Mouse (Mus musculus) frontal cortex, adult 2 months (tissue): ENCODE data around the gene Cmip. TPM values are rescaled to one million over a fixed set of nuclear protein-coding genes. Genes with fewer than 3 reads are reported as not detected.
"Not testable (repeated sequence)": the region's sequence is repeated elsewhere in the genome, so short reads cannot be mapped to it uniquely, and the experiment has no call there.

Source experiments
- DNase-seq, 2 experiments: peaks; one replicate each; pipeline ENCODE4 v3.0.0; 2022; ENCODE audit warnings: low spot score in 1 of 2; ENCODE audit errors: extremely low spot score in 1 of 2
- polyA plus RNA-seq: library from polyadenylated mRNA; depleted of rRNA; stranded (reverse); fragments of >200 nt; gene quantifications from 2 replicates; pipeline ENCODE4 v1.2.3, GENCODE M21; 2012

Gene Cmip
- polyA plus RNA-seq, 1 experiment = 159 TPM

DNA sequence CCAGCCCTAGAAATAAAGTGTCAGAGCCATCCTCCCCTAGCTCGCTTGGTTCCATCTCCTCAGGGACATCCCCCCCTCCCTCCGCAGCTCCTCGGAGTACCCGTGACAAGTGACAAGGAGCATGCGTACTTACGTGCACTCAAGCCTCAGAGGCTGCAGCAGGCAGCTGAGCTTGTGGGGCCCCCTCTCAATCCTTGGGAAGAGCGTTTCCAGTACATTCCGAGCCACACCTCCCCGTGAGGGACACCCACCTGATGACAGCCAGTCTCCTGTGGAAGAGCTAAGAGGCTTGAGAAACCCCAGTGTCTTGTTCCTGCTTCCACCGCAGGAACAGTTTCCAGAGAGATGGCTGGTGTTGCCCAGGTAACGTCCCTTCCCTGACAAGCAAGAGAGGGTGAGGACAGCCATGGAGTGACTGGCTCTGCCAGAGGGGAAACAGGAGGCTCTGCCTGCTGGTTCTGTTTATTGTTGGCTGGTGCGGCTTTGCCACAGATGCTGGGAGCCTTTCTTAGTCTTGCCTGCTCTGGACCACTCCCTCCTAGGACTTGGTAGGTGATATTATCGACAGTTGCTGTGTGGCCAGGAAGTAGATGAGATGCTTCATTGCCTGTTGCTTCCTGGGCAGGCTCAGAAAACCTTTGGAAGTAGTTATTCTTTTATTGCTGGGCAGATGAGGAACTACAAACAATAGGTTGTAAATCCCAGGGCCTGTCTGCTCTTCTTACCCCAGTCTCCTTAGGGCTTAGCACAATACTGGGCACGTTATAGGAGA, 147.0 kb downstream of the Cmip start:
- DNase-seq = peak in 1 of 2 experiments; percentile 45

DNA sequence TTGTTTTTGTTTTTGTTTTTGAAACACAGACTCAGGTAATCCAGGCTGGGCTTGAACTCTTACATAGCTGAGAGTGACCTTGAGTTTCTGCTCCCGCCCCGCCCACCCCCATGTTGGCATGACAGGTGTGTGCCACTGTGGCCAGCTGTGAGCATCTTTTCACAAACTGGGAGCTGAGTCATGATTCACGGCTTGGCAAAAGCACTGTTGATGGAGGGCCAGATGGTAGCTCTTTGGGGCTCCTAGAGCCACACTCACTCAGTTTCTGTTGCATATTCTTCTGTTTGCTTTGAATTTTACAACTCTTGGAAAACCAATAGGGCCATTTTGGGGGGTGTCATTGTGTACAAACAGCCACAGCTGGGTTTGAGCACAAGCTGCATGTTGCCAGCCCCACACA, 149.2 kb downstream of the Cmip start:
- DNase-seq = peak in 1 of 2 experiments; percentile 65

DNA sequence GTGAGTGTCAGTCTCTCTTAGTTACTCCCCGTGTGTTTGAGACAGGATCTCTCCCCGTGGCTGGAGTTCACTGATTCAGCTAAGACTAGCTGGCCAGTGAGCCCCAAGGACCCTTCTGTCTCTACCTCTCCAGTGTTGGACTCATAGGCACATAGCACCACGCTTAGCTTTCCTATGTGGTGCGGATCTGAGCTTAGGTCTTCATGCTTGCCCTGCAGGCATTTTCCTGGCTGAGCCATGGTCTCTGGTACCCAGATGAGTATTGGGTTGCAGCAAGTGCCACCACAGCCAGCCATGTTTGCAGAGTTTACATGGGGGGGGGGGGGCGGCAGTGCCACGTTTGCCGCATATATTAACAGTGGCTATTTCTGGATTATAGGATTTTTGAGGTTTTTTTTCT, 151.8 kb downstream of the Cmip start:
- no peak for DNase-seq

DNA sequence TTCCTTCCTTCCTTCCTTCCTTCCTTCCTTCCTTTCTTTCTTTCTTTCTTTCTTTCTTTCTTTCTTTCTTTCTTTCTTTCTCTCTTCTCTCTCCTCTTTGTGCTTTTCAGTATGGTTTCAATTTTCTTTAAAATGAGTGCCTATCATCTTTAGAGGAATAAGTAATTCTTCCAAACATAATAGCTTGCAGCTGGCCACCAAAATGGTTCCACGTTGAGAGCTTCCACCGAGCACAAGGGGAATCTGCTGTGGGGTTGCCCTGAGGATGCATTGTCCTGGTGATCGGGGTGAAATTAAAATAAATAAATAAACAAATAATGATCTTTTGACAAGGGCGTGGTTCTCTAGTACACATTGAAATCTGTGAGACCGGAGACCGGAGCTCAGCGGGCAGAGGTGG, 152.2 kb downstream of the Cmip start:
- DNase-seq = no peak

DNA sequence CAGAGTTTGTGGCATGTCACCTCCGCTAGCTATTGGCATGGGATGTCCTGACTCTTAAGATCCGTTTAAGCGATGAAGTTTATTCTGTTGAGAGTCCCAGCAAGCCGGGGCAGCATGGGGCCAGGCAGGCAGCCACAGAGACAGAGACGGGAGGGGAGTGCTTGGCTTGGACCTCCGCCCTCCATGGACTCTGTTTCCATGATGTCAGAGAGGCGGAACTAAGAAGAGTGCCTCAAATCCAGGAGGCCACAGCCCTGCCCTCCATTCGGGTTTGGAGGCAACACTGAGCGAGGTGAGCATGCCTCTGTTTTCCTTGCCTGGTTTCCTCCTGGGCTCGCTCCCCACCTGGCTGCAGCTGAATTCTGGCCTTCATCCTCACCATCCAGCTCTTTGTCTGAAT, 153.5 kb downstream of the Cmip start:
- DNase-seq = no peak

DNA sequence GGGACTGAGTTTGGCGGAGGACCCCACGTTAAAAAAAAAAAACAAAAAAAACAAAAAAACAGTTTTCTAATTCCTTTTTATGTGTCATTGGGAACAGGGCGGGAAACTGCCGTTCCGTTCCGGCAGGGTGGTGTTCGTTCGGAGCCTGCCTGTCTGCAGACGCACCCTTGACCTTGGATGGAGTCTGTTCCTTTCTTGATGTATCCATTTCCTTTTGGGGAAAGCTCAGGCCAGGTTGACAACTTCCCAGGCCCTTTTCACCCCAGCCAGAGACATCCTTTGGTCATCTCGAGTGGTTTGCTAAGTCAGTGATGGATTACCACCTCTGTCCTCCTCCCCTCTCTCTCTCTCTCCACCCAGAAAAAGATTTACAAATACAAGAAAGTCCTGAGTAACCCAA, 154.0 kb downstream of the Cmip start:
- DNase-seq = no peak

DNA sequence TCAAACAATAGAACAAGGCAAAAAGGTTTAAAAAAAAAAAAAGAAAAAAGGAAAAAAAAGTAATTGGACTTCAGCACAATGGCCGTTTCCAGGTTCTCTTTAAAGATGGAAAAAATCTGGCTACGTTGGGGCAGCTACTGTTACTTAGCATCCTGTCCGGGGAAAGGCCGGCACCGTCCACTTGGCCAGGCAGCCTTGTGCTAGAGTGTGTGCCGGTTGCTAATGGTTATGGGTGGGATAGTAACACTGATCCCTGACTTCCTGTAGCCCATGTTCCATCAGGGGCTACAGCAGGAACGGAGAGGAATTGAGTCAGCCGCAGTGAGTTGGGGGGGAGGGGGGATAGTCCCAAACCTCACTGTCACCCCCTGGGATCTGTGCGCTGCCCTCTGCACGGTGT, 155.4 kb downstream of the Cmip start:
- DNase-seq = no peak

DNA sequence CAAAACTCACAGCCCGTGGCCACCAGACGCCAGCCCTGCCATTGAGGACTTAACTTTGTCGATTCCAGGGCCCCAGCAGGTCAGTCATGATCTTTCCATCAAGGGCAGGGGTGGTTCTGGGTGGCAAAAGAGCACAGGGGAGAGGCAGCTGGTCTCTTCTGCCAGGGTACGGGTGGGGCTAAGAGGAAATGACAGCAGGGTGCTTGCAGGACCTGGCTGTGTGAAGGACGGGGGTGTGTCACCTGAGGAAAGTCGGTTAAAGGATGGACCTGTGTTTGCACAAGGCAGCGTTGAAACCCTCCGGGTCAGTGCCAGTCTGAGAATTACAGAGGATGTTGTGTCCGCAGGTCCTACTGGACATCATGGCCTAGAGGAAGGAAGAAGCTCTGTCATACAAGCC, 161.0 kb downstream of the Cmip start:
- DNase-seq = no peak

DNA sequence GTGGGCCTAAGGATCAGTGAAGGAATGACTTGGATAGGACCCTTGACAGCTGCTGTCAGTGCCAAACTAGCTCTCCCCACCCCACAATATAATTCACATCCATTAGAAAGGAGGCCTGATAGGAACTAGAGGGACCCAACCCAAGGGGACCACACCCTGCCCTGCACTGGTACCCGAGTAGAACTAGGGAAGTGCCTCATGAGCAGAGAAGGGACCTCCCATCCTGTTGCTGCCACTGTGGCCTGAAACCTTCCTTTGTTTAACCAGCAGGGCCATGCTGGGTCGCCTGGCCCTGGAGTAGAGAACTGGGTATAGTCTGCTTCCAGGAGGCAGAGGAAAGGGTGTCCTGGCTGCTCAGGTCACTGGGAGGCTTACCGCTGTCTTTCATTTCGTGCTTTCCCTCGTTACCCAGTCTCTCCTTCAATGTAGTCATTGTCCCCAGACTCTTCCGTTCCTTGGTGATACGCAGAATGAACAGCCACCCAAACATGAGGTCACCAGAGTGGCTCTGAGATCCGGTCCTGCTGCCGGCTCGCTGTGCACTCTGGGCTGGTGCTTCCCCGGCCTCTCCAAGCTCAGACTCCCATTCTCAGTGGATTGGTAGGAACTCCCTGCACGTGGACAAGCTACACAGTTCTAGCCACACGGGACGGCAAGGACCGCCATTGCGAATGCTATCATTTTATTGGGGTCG, 164.1 kb downstream of the Cmip start:
- no peak for DNase-seq

DNA sequence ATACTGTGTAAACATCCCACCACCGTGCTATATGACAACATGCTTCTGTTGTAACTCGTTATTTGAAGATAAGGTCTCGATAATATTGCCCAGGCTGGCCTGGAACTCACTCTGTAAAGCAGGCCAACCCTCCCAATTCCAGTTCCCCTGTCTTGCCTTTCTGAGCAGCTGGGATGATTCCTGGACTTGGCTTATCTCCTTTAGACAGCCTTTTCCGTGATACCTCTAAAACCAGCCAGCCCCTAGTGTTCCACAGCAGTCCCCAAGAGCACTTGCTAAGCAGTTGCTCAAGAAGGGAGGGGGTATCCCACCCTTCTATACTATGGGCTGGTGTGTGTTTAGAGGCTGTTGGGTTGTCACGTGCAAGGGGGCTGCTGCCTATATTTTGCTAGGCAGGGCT, 165.0 kb downstream of the Cmip start:
- no peak for DNase-seq

DNA sequence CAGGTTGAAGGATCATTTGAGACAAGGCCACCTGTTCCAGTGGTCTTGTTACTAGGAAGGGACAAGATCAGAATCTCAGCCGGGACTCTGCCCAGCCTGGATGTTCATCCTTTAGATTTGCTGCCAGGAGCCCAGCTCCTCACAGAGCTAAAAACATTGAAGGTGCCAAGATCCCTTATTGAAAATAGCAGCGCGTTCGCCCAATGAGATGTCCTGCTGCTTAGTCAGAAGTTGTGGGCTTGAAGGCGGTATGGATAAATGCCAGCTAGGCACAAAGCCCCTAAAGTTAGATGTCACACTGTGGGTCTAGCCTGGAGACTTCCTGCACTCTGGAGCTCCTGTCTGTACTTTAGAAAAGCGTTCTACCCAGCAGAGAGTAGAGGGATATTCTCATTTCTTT, 165.5 kb downstream of the Cmip start:
- peak in 1 of 2 experiments; percentile 71 for DNase-seq

DNA sequence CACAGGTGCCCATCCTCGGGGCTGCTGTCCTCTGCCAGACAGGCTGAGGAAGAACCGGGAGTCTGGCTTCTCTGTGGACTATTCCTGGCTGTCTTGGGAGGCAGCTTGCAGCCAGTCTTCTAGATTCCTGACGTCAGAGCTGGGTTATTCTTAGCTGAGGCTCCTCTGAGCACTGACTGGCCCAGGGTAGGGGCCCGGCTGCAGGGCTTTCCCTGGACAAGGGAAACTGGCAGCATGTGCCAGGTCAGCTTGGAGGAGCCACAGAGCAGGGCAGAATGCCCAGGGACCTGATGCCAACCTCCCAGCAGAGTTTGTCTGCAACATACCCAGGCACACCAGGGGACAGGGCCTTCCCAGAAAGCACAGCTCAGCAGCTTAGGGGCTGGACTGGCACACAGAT, 166.2 kb downstream of the Cmip start:
- DNase-seq = peak; percentile 78 to 86

DNA sequence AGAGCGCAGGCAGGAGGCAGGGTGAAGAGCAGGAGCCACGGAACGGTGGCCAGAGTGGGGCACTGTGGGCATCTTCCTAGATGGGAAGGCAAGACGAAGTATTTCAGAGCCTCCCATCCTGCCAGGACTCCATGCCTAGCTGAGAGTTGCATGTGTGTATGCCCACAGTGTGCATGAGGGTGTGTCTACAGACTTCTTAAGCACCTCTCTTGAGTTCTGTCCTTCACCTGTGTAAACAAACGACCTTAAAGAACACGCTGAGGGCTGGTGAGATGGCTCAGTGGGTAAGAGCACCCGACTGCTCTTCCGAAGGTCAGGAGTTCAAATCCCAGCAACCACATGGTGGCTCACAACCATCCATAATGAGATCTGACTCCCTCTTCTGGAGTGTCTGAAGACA, 171.0 kb downstream of the Cmip start:
- not testable (repeated sequence) for DNase-seq

DNA sequence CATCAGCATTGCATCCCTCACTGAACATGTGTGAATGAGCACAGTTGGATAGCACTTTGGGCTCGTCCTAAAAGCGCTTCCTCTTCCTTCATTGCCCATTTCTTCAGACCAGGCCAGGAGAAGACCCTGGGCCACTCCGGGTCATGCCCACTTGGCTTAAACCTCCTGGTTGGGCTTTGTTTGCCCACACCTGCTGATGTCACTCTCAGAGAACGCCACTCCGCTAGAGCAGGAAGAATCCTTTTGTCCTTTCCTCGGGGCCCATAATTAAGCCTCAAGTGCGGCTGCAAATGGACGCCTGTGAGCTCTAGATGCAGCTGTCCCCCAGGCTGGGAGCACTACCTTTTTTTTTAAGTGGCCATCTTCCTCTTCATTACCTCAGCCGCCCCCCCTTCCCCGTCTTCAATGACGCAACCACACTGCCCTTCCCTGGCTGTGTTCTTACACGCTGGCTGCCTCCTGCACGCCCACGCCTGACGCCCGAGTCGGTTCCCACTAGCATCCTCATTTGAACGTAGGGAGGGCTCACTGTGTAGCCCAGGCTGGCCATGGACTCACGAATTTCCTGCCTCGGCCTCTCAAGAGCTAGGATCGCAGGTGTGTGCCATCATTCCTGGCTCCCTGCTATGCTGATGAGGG, 171.8 kb downstream of the Cmip start:
- DNase-seq = peak in 1 of 2 experiments; percentile 75

DNA sequence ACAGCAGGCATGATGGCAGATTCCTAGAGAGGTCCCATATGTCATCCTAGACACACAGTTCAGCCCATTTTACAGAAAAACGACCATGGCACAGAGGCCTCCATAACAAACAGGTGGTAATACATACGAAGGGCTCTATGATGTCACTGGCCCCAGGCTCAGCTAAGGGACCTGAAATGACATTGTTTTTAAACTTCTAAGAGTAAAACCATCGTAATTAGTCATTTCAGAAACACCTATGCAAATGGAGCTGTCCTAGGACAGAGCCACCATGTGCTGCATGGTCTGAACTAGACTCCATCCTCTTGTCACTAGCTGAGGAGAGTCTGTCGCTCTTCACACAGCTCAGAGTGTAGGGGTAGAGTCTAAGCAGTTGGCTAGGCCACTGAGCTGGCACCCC, 173.8 kb downstream of the Cmip start:
- no peak for DNase-seq

DNA sequence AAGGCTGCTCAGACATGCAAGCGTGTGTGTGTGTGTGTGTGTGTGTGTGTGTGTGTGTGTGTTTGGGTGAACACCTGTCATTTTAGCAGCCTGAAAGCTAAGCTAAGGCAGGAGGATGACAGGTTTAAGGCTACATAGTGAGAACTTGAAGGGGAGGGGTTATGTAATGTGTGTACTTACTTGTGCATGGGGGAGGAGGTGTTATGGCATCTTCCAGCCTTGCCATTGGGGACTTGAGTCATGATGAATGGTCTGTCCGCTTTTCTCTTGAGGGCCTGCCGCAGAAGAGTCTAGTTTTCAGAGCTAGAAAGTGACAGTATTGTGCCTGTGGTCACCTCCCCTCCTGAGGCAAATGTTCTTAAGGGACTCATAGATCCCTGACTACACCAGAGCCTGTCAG, 174.7 kb downstream of the Cmip start:
- DNase-seq = peak in 1 of 2 experiments; percentile 47

DNA sequence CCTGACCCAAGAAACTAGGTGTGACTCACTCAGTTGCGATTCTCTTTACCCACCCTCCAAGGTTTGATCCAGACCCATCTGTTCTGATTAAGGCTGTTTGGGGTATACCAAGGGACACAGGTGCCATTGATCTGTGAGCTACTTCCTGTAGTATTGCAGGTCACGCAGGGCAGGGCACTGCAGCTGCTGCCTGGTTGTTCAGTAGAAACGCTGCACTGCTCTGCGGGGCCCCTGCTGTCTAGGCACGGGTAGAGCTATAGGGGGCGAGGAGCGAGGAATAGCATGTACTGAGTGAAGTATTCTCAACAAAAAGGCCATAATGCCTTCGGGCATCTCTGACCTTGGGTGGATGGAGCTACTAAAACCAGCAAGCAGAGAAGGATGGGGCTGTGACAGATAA, 175.2 kb downstream of the Cmip start:
- no peak for DNase-seq

DNA sequence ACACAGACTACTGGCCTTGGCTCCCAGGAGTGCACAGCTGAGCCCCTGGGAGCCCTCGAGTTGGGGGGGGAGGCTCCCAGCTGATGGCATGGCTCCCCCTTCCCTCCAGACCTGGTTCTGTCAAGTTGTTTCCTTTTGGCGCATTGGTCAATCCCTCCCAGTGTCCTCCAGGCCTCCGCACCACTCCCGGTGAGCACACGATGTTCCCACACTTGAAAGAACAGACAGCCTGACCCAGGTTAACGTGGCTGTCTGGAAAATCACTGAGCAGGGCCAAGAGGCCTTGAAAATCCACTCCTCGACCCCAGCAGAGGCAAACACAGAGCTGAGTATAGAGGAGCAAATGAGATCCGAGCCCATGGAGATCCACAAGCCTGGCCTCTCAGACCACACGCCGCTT, 177.1 kb downstream of the Cmip start:
- no peak for DNase-seq

DNA sequence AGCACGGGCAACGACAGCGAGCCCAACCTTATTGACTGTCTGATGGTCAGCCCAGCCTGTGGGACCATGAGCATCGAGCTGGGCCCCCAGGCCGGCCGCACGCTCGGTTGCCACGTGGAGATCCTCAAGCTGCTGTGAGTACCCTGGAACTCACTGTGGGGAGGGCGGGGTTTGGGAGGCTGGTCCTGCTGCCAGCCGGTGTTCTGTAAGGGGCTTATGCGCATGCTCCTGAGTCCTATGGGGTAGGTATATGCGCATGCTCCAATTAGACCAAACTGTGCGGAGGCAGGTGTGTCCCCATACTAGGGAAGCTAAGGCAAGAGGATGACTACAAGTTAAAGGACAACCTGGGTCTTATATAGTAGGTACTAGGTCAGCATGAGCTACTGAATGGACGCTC, 179.9 kb downstream of the Cmip start:
- no peak for DNase-seq

DNA sequence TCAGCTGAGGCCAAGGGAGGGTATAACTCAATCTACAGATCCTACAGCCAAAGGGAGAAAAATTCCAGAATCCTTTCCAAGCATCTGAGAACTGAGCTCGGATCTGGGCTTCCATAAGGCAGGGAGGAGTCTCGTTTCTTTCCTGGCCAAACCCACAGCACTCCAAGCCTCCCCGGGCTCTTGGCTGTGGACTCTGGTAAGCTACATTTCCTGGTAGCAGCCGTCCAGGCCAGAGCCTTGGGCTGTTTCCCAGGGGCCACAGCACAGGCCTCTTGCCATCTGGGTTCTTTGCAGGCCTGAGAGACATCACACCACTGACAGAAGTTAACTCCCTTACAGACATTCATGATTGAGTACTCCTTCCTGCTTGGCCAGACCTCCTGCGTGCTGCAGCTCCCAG, 180.8 kb downstream of the Cmip start:
- no peak for DNase-seq

DNA sequence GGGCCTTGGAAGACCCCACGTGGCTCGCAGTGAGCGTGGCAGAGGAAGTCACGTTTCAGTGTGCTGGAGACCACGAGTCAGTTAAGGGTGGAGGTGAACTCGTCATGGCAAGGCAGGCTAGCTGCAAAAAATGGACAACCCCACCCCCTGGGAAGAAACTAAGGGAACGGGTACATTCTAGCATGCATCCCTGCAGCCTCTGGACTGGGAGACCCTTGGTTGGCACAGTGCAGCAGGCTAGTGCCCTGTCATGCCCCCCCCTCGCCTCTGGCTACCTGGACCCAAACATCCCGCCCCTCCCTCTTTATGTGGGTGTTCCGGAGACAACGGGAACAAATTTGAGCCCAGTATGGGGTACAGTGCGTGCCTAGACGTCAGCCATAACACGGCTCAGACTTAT, 183.5 kb downstream of the Cmip start:
- no peak for DNase-seq

DNA sequence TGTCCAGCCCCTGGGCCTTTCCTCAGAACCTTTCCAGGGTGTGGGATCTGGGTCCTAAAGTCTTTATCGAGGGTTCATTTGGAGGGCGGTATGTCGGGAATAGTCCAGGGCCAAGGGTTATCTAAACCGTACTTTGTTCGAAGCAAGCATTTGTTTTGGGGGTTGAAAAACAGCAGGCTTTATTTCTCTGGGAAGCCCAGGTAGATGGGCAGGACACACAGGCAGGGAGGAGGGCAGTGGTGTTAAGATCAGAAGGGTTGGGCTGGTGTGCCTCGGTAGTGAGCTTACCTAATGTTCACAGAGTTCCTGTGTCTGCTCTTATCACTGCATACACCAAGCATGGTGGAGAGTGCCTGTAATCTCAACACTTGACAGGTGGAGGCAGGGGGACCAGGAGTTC, 183.9 kb downstream of the Cmip start:
- no peak for DNase-seq
